Mouse (Mus musculus) NIH3T3 (cell line): ENCODE measurements at regions not wholly inside any gene's neighbourhood (a gene's known extent, or its start where the extent isn't known, plus 50 kb on each side); places are given as distances from the start of the nearest gene placed in this dataset.

Experiments
- DNase-seq: peaks from one replicate; pipeline ENCODE4 v3.0.0-alpha.2; 2012; ENCODE audit warnings: low read depth

DNA sequence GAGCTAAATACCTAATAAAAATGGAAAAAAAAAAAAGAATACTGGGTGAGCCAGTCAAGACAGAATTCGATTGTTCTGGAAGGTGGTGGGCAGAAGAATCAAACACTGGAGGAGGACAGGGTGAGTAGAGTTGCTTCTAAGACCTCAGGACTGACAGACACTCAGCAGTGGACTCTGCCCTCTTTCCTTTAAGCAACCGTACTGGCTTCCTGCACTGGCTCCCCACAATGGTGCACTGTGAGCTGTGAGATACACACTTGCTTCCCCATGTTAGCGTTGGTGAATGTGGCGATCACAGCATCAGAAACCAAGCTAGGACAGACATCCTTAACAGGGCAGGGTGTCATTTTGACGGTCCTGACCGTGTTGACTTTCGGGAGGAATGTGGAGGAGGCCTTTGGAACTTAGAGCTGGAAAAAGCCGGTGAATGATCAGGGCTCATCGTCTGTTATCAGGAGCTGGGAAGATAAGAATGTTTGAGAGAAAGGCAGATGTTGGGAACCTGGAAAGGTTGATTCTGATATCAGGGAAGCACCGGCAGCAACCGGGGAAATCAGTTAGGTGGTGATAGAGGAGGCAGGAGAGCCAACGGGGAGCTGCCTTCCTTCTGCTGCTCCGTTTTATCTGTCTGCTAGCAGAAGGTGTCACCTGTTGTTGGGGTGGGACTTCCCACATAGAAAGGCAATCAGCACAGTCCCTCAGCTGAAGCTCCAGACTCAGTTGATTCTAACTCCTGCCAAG is 254.8 kb downstream of the Ajap1 start:
- DNase-seq = no peak

DNA sequence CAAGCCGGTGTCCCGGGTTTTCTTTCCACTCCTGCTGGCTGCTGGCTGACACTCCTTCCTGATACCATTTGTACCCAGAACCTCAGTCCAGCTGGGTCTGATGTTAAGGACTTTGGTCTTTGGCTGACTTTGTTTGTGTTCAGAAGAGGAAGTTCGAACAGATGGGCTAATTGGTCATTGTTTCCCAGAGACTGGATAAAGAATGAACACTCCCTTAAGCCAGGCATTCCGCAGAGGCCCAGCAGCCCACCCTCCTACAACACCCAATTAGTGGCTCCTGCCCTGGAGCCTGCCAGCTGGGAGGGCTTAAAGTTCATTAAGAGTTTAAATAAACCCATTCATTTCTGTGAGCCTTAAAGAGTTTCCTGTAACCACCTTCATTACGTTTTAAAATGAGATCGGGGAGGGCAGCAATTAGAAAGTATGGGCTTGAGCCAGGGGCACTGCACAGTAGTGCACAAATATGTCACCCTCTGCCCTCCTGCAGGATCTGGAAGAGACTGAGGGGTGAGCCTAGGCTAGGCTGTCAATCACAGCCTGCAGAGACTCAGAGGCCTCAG is 257.9 kb downstream of the Ajap1 start:
- DNase-seq = no peak

DNA sequence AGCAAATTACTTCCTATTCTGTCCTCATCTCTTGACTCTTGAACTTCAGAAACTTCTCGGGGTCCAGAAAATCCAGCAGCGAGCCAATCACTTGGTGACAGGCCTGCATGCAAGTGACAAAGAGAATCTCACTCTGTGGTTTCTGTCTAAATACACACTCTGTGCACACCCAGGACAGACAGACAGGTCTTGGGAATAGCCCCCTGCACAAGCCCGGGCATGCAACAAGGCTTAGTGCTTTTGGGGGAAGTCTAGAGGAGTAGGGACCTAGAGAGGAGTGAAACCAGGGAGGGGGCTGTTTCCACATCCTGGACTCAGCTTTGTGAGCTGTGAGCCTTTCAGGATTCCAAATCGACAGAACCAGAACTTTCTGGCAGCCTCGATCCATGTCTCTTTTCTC is 259.6 kb downstream of the Ajap1 start:
- no peak for DNase-seq

DNA sequence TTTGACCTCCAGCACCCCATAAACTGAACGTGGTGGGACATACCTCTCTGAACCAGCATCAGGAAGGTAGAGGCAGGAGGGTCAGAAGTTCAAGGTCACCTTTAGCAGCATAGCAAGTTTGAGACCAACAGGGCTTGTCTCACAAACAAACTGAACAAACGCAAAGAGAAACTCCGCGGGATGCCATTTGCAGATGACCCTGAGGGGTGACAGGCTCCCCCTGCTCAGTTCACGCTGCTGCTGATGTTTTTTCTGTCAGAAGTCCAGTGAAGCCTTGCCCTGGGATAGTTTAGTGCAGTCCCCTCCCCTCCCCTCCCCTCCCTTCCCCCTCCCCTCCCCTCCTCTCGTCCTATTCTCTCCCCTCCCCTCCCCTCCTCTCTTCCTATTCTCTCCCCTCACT is 262.1 kb downstream of the Ajap1 start:
- DNase-seq = no peak

DNA sequence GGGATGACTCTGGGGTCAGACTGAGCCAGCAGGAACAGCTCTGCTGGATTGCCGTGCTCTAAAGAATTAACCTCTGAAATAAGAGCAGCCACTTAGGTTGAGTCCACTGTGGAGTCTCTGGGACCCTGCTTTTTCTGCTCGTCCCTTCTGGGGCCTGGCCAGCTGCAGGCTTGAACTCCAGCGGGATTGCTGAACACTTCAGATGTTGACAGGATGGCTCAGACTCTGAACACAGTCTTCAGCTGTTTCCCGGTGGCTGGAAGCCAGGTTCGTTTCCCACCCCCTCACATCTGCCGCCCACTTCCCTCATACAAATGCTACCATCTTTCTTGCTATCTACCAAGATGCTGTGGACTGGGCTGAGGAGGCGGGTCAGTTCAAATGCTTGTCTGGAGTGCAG is 262.5 kb downstream of the Ajap1 start:
- DNase-seq = no peak

DNA sequence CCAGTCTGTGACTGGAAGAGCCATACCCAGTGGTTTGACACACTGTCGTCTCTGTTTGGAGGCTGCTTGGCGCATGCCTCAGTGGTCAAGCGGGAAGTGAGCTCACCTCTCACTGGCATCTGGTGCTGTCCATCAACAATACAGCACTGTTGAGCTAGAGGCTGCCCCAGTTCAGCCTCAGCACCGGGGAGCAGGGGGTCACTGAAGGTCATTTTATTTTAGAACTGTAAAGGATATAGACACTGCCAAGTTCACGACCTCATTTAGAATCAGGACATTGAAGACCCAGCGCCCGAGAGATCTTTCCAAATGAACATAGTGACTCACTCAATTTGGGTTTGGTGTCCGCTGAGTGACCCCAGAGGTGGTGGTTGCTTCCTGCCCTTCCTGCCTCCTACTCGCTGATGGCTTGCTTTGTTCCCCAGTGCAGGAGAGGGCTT is 265.1 kb downstream of the Ajap1 start:
- no peak for DNase-seq

DNA sequence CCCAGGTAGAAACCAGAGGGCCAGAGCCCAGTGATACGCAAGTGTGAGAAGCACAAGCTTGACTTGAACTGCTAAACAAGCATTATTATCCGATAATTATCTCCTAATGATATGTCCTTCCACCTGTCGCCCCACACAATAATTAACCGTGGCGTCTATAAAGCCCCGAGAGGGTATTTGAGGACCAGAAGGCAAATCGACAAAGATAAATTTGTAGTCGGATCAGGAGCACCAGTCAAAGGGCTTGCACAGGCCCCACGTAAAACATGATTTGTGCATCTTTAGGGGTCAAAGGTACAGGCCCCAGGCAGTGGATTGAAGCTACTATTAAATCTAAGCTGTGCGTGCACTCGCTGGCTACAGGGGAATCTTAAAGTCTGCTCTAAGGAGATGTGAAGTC is 270.5 kb downstream of the Ajap1 start:
- DNase-seq = no peak

DNA sequence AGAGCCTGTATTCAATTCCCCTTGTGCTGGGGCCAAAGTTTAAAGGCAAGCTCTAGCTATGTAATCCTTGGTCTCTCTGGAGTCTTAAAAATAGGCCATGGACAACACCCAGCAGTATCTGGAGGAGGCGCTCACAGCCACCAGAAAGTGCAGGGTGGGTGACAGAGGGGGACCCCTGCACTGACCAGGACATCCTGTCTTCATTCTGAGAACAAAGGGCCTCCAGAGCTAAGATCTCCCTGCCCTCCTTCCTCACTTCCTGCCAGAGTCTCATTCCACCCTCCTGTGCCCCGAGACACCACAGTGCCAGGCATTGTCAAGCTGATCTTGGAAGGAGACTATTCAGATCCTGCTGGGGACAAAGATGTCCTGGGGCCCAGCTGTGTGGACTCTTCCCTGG is 273.8 kb downstream of the Ajap1 start:
- DNase-seq = no peak

DNA sequence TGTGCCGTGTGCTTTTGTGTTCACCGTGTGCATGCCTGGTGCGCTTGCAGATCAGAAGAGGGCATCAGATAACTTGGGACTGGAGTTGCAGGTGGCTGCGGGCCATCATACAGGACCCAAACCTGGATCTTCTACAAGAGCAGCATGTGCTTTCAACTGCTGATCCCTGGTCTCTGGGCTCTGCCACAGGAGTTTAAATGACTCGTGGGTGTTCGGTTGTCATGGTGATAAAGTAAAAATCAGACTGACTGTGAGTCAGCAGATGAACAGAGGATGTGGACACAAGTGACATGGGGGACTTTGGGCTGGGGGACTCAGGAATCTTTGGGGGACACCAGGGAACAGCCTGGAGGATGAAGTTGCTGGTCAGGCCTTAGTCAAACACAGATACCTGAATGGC is 274.4 kb downstream of the Ajap1 start:
- DNase-seq = no peak

DNA sequence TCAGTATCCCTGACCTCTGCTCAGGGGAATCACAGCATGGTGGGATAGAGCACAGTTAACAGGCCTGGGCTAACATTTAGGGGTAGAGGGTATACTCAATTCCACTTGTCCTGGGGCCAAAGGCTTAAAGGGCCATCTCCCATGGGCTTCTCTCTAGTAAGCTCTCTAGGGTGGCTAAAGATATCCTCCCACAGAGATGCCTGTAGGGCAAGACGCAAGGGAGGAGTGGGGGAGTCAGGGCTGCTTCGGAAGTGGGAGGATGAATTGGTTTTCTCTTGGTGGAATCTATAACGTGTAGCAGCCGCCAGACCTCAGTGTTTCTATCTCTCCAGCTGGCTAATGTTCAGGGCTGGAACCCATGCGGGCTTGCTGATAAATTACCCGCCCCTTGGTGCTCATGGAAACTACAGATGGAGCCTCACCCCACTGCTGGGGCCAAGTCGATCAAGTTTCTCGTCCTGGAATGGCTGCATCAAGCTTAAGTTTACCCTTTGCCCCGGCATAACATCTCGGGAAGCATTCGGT is 275.0 kb downstream of the Ajap1 start:
- DNase-seq = no peak

DNA sequence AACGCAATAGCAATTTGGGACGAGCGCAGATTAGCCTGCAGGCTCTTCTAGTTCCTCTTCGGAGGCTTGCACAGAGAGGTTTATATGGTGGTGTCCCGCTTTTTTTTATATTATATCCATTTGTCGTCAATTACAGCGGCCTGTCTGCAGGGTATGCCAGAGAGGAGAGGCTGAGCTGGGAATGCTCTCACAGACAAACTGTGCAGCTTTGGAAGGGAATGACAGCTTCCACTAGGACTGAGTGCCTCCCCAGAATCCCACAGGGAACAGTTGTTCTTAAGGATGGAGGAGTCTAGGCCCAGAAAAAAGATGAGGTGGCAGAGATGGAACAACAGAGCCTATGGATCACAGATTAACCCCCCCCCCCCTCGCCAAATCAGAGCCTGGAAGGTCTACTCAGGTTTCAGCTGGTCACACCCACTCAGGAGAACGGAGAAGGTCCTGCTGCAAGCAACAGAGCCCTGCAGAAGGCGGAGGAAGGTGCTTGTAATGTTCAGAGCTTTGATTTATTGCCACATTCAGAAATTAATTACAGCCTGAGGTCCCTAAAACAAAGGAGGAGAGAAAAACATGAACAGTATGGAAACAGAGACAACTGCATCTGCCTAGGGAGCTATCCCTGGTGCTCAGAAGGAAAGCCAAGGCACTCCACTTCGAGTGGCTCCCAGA is 275.7 kb downstream of the Ajap1 start:
- no peak for DNase-seq

DNA sequence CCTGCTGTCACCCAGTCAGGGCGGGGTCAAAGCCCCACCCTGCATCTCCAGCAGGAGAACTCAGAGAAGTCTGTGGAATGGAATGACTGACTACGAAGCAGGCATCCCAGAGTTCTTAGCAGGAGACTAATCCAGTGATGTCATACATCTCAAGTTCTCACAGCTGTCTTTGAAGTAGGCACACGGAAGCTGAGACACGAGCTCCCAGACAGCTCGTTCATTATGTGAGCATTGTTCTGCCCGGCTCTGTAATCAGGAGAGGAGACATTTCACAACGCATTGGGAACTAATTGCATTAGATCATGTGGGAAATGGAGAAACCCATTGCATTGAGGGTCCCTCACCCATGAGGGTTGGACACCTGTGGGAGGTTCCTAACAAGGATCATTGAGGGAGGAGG is 277.8 kb downstream of the Ajap1 start:
- DNase-seq = no peak

DNA sequence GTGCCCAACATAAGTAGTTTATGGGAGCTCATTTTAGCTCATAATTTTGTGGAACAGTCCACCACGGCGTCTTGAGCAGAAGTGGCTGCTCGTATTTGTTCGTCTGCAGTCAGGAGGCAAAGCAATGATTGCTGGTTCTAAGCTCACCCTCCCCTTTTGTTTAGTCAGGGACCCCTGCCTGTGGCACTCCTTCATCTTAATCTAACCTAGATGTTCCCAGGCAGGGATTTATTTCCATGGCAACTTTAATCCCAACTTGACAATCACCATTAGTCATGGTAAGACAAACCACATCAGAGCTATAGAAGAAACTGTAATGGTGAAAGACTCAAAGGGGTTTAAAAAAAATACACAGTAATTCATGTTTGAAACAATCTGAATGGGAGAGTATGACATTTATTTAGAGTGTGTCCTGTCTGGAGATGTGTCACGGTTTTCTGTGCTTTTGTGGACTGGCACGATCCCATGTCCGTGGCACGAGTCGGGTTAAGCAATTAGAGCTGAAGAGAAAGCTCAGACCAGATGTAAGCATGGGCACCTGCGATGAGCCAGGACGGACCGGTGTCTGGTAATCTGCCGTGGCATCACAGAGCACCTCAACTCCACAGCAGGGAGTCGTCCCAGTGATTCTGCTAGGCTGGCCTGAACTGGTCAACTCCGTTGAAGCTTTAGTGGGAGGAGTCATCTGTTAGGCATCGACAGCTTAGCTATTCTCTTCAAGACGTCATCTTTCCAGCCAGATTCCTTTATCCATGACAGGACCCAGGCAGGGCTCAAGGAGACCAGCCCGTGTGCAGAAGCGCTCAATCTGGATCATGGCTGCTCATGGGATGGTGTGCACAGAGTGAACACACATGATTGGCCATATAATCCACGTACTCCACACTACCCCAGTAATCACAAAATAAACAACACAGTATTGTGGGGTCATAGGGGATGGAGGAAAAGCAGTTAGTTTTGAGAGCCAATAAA is 281.5 kb downstream of the Ajap1 start:
- DNase-seq = no peak

DNA sequence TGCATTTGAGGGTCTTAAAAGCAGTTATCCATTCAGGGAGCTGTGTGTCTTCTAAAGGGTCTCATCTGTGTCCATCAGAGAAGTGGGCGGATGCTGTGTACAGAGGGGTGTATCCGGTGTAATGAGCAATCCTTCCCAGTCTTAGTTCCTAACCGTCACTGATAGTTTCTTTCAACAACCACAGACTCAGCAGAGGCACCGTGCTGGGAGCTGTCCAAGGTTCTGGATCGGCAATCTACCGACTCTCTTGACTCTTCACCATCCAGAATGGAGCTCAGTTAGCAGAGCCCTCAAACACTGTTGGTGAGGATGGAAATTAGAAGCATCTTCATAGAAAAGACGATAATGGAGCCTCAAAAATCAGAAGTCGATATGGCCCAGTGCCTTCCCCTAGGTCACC is 293.1 kb downstream of the Ajap1 start:
- DNase-seq = peak; percentile 68

DNA sequence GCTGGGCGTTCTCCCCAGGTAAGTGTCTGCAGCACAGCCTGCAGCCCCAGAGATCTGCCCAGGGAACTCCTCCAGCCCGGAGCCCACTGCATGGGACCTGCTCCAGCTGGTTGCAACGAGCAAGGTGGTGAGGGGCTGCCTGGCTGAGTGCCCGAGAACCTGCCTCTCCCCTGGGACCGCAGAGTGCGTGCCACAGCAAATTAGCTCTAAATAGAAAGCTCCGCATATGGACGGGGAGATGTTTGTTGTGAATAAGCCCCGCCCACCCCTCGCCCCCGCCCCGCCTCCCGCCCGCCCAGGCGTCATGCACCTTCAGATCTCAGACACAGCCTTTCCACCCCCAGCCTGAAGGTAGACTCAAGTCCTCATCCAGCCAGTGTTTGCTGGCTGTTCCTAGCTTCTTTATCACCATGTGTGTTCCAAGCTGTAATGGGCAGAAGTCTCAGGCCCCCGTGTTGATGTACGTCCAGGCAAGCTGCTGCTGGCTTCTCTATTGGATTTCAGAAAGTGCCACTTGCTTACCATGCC is 294.0 kb downstream of the Ajap1 start:
- no peak for DNase-seq

DNA sequence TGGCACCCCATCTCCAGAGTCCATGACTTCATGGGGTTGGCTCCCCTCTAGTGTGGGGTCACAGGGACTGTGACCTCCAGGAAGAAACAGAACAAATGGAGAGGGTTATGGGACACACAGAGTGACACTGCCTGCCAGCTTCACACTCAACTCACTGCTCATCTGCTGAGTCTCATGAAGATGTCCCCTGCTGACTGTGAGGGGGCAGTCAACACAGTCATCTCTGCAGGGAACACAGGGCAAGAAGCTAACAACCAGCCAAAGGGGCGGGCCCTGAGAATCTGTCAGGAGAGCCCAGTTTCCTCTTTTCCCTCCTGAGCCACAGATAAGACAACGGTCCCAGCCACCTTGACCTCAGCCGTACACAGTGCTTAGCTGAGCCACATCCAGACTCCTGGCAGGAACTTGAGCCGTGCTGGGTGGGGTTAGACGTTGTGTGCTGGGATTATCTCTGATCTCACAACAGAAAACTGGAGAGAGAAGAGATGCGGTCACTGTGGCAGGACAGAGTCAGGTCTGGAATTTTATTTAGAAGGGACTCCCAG is 294.6 kb downstream of the Ajap1 start:
- DNase-seq = no peak

DNA sequence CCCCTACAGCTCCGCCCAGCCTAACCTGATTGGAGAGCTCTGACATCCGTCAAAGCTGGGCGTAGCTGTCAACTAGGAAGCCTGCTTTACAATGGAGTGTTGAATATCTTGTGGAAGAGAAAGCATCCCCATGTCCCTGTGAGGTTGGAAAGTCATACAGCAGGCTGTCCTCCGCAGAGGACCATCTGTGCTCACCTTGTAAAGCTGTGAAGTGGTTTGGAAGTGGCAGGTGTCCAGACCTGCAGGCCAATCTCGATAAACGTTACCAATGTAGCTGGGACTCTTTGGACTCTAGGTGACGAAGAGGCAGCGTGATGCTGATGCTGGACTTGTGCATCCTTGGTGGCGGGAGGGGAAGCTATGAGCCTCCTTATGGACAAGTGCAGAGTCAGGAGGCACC is 305.1 kb downstream of the Ajap1 start:
- DNase-seq = no peak

DNA sequence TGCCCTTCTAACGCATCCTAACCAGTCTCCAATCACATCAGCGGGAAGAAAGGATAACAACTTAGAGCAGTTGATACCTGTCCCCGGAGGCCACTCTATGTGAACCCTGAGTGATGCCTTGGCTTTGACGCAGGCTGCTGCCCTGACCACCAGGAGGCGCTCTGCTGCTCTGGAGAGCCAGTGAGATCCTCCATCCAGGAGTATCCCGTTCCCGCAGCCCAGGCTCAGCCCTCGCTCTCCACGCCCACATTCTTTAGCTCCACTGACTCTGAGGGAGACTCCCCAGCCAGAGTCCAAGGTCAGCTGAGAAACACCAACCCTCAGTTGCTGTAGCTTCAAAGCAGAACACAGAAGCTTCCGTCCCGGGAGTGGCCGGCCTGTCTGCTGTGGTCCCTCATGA is 307.0 kb downstream of the Ajap1 start:
- DNase-seq = no peak

DNA sequence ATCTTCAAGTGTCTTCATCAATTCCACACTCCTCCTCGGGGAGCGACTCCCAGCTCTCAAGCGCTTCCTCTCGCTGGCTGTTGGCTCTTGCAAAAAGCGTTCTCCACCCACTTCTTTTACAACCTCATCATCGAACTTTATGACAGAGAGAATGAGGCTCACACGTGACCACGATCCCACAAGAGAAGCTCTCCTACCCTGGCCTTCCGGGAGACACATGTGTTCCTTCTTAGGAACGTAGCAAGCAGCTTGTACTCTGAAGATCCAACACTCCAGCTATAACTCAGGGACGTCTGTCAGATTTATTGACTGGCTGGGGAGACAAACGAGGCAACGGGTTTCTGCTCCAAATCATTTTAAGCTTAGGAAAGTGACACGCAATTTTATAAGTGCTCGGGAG is 307.5 kb downstream of the Ajap1 start:
- no peak for DNase-seq

DNA sequence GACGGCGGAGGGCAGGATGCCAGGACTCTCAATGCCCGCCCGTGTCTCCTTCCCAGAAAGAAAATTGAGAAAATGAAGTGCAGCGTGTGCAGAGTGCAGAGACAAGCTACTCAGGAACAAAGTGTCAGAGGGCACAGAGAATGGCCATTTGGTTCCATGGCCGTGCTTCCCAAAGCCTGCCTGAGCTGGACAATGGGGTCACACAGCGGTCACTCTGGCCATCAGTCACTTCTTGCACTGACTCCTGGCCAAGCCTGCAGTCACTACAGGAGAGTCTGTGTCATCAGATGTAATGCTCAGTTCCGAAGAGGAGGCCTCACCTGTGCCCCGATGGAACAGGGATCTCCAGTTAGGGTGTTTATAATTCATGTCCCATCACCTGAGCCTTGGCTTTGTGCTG is 312.6 kb downstream of the Ajap1 start:
- DNase-seq = no peak

DNA sequence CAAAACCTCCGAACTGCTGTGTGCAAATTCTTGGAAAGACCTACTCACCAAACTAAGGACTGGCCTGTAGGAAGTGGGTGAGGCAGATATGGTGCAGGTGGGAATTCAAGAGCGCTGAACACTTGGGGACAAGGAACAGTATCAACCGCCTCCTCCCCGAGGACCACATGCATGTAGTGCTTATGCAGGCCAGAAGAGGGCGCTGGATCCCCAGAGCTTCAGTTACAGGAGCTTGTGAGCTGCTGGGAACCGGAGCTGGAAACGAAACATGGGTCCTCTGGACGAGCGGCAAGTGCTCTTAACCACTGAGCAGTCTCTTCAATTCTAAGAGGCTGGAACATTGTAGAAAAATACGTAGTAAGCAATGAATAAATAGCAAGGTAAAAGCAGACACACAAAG is 317.8 kb downstream of the Ajap1 start:
- no peak for DNase-seq

DNA sequence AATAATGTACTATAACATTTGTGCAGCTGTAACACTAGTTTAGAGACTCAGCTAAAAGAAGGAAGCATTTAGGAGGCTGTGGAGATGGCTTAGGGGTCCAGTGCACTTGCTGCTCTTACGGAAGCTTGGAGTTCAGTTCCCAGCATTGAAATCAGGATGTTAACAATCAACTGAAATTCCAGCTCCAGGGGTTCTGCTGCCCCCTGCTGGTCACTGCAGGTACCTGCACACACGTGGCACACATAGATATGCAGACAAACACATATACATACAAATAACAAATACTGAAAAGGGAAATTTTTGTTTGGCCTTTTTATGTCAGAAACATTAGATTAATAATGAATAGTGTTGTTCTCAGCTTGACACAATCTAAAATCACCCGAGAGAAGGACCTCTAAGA is 322.5 kb downstream of the Ajap1 start:
- DNase-seq = no peak
